Mouse (Mus musculus) heart, postnatal 10 days (tissue): ENCODE results near the gene Dact3. TPM values are rescaled to one million over a fixed set of nuclear protein-coding genes. Genes with fewer than 3 reads are reported as not detected.

Source experiments
- DNase-seq, 2 experiments: peaks; one replicate each; pipeline ENCODE4 v3.0.0; 2021
- intact Hi-C: fragments of 180-260 bp; cut with DNase I; formaldehyde crosslinking; loops from one replicate; pipeline ENCODE4 v1.15.1; 2025
- total RNA-seq, 2 experiments: library from RNA; stranded (reverse); gene quantifications; 2 replicates each; pipeline ENCODE4 v1.2.3; 2021

The Dact3 gene
- total RNA-seq, 2 experiments from 2014 or later = 28.2 to 32.7 TPM

DNA sequence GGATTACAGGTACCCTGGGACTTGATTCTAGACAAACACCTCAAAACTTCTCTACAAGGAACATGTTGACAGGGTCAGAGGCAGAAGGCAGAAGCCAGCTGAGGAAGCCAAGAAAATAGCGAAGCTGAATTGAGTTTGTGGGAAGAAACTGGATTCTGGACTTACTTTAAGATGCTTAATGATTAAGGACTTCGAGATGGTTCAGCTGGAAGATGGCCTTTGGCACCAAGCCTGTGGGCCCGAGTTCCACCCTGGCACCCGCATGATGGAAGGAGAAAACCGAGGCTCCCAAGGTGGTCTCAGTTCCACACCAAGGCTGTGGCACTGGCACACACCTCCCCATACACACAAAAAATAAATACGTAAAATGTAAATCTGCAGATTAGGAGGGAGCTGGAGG lies 15.4 kb downstream of the Dact3 start:
- peak in 1 of 2 experiments; percentile 67 for DNase-seq
- intact Hi-C loops = loop anchor here (5.0 to 10.0 kb wide), 2 partner anchors 143 to 266 kb away; no protein-coding TSS in a partner anchor

DNA sequence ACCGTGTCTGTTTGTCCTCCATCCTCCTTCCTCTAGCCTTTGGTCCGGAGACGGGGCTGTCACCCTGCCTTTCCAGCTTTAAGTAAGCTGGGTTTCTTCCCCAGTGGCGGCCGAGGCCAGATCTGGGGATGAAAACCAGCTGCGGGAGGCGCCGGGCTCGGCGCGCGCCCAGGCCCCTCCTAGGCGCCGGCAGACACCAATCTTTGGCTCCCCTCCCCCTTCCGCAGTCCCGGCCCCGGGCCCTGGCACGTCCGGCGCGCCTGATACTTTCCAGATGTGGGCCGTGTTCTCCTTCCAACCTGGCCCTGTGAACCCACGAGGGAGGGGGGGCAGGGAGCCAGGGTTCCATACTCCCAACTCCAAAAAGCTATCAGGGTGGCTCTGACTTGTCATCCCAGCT lies 15.8 kb downstream of the Dact3 start:
- peak; percentile 91 for DNase-seq
- intact Hi-C loops = loop anchor here (5.0 to 10.0 kb wide), 2 partner anchors 144 to 266 kb away; no protein-coding TSS in a partner anchor

DNA sequence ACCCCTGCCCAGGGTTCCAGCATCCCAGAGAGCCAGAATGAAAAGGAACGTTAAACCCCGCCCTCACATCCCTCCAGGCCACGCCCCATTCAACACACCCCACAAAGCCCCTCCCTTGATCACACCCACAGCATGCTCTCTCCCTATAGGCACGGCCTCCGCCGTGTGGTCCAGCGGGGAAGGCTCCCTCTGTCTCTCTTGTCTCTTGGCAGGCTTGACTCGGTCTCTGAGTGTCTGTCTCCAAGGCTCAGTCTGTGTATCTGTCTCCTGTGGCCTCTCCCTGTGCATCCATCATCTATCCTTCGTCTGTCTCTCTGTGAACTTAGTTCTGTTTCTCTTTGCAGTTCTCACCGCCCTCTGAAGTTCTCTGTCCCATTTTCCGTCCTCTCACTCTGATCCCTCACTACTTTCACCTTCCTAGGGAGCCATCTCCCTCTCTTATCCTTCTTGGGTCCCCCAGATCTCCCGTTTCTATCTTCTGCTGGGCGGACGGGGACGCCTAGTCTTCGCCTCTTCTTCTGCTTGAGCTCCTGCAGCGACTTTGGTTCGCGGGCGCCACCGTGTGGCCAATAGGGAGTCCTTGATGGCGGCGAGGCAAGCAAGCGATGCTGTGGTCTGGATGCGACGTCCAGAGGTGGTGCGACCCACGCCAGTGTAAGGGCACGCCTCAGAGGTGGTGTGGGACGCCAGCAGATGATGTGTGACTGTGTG lies 16.7 kb downstream of the Dact3 start, which contains the start of gene Gng8:
TSS of gene Gng8 (plus strand) at position 146 of the 711 bp plus-strand sequence.
- intact Hi-C loops = loop anchor here (1.0 to 10.0 kb wide), 6 partner anchors 17 to 267 kb away; no protein-coding TSS in a partner anchor
- peak; percentile 91 to 92 for DNase-seq

DNA sequence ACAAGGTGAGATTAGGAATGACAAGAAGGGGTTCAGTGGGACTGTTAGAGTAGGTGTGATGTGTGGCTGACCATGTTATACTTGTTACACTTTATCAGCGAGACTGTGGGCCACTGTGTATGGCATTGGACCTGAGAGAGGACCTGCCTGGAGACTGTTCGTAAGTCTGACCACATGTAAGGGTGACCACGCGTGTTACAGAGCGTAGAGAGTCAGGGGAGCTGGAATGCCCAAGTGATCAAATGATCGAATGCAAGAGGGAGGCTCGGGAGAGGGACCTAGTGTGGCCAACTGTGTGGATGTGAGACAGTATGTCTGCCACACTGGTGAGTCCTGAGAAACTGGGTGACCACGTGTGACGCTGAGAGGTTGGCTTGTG lies 17.2 kb downstream of the Dact3 start:
- intact Hi-C loops = loop anchor here (1.0 to 10.0 kb wide), 6 partner anchors 18 to 268 kb away; no protein-coding TSS in a partner anchor
- DNase-seq = no peak

DNA sequence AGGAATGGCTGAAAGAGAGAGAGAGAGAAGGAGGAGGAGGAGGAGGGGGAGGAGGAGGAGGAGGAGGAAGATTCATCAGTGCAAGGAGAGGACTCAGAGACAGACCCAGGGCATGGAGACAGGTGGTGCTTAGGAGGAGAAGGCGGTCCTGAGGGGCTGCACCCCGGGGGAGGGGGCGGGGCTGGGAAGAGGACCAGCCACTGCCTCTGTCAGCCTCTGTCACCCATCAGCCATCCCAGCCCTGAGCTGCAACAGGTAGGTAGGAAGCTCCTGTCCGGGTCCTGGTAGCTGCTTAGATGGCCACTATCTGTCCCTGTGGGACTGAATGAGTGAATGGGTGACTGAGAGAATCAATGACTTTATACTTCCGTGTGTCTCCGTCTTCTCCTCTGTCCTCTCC lies 18.5 kb downstream of the Dact3 start:
- intact Hi-C loops = loop anchor here (2.0 to 10.0 kb wide), 5 partner anchors 33 to 269 kb away; no protein-coding TSS in a partner anchor
- no peak for DNase-seq

DNA sequence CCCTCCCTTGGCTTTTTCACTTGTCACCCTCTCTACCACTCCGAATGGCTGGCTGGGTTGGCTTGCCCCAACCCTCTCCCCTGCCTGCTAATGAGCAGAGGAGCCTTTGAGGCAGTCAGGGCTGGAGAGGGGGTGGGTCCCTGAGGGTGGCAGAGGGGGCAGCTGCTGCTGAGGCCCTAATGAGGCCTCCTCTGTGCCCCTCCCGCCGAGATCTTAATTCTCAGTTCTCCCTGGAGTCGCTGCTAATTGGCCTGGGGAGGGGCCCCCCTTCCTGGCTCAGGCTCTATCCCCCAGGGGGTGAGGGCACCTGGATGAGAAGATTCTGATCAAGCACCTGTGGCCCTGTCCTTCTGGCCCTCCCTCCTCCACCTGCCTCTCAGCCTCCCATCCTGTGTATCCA lies 19.2 kb downstream of the Dact3 start:
- no peak for DNase-seq
- intact Hi-C loops = loop anchor here (5.0 to 10.0 kb wide), 2 partner anchors 147 to 269 kb away; no protein-coding TSS in a partner anchor

DNA sequence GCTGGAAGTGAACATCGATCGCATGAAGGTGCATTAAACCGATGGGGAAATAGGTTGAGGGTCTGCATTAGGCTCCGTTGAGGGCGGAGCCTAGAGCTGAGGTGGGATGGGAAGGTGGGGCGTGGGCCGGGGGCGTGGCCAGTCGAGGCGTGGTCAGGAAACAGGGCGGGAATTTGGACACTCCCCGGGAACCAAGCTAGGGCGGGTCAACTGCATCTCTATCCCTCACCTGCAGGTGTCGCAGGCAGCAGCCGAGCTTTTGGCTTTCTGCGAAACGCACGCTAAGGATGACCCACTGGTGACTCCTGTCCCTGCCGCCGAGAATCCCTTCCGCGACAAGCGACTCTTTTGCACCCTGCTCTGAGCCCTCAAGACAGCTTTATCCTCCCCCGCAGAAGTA lies 19.9 kb downstream of the Dact3 start:
- peak; percentile 86 to 89 for DNase-seq
- intact Hi-C loops = loop anchor here (1.0 to 10.0 kb wide), 3 partner anchors 18 to 270 kb away; no protein-coding TSS in a partner anchor

DNA sequence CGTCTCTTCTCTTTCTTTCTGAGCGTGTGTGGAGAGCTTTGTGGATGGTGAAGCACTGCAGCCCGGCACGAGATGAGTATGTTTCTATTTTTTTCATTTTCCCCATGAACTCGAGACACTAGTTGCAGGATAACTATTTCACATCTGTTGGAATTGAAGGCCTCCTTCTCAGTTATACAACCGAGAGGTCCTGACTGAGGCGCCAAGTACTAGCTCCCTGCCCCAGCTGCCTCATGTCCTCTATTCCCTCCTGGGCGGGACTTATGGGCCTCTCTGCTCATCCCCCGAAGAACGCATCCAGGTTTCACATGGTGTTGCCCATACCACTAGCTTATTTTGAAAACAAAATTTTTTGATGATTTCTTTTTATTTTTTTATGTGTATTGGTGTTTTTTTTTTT lies 20.4 kb downstream of the Dact3 start:
- DNase-seq = no peak
- intact Hi-C loops = loop anchor here (1.0 to 10.0 kb wide), 2 partner anchors 18 to 271 kb away; no protein-coding TSS in a partner anchor

DNA sequence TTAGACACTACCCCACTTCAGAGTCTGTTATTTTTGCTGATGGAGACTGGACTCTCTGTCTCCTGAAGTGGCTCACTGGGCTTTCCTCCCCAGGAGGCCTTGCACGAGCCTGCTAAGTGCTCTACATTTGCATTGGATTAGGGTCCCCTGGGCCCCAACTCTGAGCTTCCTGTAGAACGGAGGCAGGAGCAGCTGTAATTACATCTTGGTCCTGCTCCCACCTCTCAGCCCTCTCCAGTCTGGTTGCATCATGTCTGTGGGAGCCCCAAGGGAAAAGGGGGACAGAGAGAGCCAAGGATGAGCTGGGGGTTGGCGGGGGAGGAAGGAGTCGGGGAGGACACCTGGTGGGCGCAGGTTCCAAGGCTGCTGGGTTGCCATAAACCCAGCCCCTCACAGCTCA lies 25.4 kb downstream of the Dact3 start:
- no peak for DNase-seq
- intact Hi-C loops = no loop called here

DNA sequence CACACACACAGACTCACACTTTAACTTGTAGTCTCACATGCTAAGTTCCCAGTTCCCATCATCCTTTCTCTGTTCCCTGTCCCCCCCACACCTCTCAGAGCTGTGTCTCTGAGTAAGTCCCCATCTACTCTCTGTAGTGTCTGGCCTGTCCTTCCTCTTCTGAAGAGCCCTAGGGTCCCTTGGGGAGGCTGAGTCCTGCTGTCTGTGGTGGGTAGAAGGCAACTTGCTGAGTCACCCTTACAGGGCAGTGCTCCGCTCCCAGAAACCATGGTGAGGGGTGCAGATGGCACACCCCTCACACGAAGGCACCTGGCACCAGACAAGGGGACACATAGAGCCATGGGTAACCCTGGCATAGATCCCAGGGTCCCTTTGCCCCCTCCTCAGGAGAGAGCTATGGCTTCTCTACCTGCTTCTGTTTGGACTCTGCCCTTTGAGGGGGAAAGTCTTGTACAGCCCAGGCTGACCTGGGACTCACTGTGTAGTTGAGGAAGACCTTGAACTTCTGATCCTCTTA lies 28.4 kb downstream of the Dact3 start:
- intact Hi-C loops = no loop called here
- no peak for DNase-seq

DNA sequence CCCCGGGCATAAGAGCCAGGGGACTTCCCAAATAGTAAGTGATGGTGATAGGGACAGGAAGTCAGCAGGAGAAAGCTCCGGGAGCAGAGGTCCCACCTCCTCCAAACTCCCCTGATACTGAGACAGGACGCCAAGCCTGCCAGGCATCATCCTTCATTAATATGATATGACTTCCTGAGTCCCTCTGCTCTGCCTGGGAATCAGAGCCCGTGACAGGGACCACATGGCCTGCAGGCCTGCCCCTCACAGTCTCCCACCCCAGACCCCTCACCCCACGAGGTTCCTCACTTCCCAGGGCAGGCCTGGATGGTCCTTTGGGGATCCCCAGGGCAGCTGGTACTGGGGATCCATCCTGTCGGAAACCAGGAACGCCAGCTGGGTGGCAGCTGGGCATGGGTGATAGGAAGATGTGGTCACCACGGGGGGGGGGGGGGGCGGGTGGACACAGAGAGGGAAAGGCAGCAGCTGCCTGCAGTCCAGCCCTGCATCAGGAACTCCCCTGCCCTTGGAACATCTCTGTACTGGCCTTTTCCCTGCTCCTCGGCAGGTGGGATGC lies 29.1 kb downstream of the Dact3 start:
- intact Hi-C loops = no loop called here
- DNase-seq = no peak

DNA sequence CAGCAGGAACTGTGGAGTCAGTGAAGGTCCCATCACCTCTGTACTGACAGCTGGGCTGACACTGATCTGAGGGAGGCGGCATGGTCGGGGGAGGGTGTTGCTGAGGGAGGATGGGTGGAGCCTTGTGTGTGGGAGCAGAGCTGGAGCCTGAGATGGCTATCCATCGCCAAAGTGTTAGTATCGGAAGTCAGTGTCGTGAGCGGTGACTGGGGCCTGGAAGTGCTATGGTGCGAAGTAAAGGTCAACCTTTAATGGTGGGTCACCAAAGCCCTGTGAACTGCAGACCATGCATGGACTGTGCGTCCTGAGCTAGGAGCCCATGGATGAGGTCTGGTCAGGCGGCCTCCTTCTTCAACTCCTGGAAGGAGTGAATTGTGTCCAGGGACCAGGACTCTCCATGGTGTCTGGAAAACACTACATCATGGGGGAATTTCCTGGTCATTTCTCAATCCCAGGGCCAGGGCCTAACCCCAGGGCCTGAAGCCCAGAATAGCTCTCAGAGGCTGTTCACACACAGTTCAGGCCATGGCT lies 30.4 kb downstream of the Dact3 start:
- peak; percentile 66 to 68 for DNase-seq
- intact Hi-C loops = no loop called here

DNA sequence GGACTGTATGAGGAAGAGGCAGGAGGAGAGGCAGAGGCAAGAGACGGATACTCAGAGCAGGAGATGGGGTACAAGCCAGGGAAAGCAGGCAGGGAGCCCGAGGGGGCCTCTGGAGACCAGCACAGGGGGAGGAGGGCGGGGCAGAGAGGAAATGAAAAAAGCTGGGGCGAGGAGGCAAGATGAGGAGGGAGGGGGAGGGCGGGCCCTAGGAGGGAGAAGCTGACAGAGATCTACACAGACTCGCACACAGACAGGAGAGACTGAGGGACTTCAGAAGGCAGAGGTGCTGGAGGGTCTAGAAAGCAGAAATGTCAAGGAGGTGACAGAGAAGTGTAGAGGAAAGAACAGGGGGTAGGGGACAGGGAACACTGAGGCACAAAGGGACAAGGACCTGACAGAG lies 31.2 kb downstream of the Dact3 start, which contains the start of gene Ptgir:
TSS of gene Ptgir (plus strand) at position 210 of the 400 bp plus-strand sequence.
- DNase-seq = peak; percentile 79 to 82
- intact Hi-C loops = no loop called here

DNA sequence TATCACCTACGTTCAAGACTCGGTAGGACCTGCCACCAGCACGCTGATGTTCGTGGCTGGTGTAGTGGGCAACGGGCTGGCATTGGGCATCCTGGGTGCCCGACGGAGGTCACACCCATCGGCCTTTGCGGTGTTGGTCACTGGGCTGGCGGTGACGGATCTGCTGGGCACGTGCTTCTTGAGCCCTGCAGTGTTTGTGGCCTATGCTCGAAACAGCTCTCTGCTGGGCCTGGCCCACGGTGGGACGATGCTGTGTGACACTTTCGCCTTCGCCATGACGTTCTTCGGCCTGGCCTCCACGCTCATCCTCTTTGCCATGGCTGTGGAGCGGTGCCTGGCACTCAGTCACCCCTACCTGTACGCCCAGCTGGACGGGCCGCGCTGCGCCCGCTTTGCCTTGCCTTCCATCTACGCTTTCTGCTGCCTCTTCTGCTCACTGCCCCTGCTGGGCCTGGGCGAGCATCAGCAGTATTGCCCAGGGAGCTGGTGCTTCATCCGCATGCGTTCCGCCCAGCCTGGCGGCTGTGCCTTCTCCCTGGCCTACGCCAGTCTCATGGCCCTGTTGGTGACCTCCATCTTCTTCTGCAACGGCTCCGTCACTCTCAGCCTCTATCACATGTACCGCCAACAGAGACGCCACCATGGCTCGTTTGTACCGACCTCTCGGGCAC lies 31.9 kb downstream of the Dact3 start:
- intact Hi-C loops = no loop called here
- no peak for DNase-seq

DNA sequence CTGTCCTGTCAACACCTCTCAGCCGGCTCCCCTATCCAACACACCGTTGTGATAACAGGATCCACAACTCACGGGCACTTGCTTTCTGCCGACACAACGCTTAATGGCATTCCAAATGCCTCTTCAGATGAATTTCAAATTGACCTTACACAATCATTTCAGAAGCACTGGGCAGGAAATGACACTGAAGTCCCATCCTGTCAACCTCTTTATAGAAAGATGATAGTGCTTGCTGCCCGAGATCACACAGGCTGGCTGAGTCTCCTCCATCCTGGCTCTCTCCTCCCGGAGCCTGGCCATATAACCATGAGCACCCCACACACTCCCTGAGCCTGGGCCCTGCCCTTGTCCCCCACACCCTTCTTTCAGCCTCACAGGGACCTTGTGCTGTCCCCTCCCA lies 32.7 kb downstream of the Dact3 start:
- intact Hi-C loops = no loop called here
- DNase-seq = no peak

DNA sequence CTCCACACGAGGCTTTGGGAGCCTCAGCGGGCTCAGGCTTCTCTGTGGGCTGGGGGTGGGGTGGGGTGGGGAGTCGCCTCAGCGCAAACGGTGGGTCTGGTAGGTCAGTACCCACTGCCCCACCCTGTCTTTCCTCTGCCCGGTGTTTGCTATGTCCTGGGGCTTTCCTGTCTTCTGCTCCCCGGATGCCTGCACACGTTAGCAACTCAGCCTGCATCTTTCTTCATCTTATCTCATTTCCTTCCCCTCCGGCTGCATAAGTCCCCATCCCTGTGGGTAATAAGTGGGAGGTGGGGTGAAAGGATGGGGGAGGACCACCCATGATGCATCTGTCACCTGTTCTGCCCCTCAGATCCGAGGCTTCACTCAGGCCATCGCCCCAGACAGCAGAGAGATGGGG lies 33.2 kb downstream of the Dact3 start:
- DNase-seq = no peak
- intact Hi-C loops = no loop called here

DNA sequence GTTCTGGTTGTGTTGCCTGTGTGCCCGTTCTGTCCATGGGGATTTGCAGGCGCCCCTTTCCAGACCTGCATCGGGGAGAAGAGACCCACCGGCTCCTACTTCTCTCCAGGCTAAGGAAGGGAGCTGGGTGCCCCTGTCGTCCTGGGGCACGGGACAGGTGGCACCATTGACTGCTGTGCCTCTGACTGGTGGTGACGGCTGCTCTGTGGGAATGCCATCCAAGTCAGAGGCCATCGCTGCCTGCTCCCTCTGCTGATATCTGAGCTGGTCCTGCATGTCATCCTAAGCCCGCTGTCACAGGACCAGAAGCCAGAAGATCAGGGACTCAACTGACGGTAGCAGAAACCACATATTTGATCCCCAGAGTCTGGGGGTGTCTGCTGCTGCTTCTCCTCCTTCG lies 33.7 kb downstream of the Dact3 start:
- intact Hi-C loops = no loop called here
- no peak for DNase-seq

DNA sequence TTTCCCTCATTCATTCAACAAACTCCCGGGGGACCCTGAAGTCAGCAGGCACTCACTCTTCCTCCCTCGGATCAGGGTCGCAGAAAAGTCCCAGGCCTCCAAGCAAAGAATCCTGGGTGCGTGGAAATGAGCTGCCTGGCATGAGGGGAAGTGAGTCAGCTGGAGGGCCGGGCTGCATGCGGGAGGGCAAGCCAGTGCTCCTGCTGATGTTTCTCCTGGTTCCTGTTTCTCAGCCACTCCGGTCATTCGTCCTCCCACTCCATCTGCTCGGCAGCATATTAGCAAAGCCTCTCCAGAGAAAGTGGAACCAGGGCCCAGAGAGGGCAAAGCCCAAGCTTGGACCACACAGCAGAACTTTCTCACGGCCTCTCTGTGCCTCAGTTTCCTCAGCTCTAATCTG lies 34.8 kb downstream of the Dact3 start:
- intact Hi-C loops = loop anchor here (5.0 kb wide), 1 partner anchor 48 kb away; no protein-coding TSS in a partner anchor
- no peak for DNase-seq

DNA sequence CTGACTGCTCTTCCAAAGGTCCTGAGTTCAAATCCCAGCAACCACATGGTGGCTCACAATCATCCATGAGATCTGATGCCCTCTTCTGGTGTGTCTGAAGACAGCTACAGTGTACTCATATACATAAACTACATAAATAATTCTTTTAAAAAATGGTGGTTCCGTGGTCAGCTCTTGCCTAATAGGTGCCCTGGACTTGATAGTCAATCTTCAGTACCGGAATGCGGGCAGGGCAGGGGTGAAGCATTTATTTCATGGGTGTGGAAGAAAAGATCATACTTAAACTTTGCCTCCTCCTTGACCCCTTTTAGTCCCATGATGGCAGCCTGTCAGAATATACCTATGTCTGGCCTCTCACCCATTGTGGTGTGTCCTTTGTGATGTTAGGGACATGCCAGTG lies 36.8 kb downstream of the Dact3 start:
- intact Hi-C loops = loop anchor here (5.0 kb wide), 1 partner anchor 50 kb away; no protein-coding TSS in a partner anchor

DNA sequence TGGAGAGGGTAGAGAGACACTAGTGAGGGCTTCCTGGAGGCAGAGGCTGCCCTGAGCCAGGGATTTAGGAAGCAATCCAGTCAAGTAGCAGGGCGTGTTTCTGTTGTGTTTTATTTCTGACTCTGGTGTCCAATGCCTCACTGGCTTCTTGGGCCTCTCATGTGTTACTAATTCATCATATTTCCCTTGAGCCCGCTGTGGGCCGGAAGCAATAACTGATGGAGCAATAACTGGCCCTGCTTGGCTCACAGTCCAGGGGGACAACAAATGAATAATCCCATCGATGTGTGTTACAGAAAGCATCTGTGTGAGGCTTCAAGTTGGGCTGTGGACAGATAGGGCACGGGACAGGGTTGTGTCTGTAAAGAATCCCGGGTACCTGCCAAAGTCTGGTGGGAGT lies 37.2 kb downstream of the Dact3 start:
- DNase-seq = peak in 1 of 2 experiments; percentile 51
- intact Hi-C loops = loop anchor here (5.0 kb wide), 1 partner anchor 50 kb away; no protein-coding TSS in a partner anchor

More for the DNA sequence above, 36.8 kb downstream of the Dact3 start:
- no peak for DNase-seq
